Mouse (Mus musculus) CD4-positive helper T cell, adult 2 months (primary cell): Measurements from ENCODE around the gene Gm20795.
"Not testable (repeated sequence)": the region's sequence is repeated elsewhere in the genome, so short reads cannot be mapped to it uniquely, and the experiment has no call there.

ENCODE experiments used
- DNase-seq: peaks from one replicate; pipeline ENCODE4 v3.0.0-alpha.2; 2012; ENCODE audit warnings: low read depth, missing footprints, low spot score

Gene Gm20795

GRCm38 (mm10) chrY:40804614-40805013 lies at the start of gene Gm20795:
Gene Gm20795, plus strand, starts transcription at chrY:40804914.
- DNase-seq = not testable (repeated sequence)

- not testable (repeated sequence) for DNase-seq
These were observed 29.0 kb upstream of the Gm20795 start, which contains the start of gene Gm21797 for GRCm38 (mm10) chrY:40775665-40776064. Gene Gm21797, minus strand, starts transcription at chrY:40775765.
